Mouse (Mus musculus): ENCODE data around the gene Cox19.

Gene Cox19

GRCm38 (mm10) chr5:139327634-139328020, 23.6 kb downstream of the Cox19 start:
- DNase-seq (ENCODE audit: low read depth, low spot score): no peak

DNA sequence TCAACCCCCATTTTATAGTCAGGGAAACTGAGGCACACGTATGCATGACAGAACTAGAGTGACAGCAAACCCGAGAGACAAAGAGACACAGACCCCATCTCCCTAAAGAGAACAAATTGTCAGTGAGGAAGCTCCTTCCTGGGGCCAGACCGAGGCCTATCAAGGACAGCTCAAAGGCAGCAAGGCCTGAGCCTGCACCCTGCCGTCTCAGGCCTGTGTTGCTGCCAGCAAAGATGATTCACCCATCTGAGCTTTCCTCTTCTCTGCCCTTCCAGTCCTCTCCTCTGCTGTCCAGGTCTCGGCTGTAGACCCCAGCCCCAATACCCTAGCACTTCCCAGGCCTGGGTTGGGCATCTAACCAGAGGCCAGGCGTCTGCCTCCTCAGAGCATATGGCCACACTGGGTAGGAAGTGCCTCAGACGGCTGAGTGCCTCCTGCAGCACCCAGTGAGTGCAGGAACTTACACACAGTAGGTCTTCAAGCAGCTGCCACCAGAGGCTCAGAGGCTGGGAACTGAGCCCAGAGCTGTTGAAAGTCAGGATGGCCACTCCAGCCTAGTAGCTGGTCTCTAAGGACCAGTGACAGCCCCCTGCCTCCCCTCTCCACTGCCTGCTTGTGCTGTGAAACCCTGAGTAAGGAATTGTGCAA, 24.1 kb downstream of the Cox19 start:
- DNase-seq (ENCODE audit: low read depth, low spot score): no peak

- peak; percentile 52 for DNase-seq (ENCODE audit: low read depth, low spot score)
These were observed 25.0 kb downstream of the Cox19 start for GRCm38 (mm10) chr5:139326111-139326696.

- peak; percentile 82 for DNase-seq (ENCODE audit: low read depth, low spot score)
These were observed 25.7 kb downstream of the Cox19 start, which contains the start of gene Adap1 for GRCm38 (mm10) chr5:139325395-139325966. Gene Adap1, minus strand, starts transcription at chr5:139325622.

DNA sequence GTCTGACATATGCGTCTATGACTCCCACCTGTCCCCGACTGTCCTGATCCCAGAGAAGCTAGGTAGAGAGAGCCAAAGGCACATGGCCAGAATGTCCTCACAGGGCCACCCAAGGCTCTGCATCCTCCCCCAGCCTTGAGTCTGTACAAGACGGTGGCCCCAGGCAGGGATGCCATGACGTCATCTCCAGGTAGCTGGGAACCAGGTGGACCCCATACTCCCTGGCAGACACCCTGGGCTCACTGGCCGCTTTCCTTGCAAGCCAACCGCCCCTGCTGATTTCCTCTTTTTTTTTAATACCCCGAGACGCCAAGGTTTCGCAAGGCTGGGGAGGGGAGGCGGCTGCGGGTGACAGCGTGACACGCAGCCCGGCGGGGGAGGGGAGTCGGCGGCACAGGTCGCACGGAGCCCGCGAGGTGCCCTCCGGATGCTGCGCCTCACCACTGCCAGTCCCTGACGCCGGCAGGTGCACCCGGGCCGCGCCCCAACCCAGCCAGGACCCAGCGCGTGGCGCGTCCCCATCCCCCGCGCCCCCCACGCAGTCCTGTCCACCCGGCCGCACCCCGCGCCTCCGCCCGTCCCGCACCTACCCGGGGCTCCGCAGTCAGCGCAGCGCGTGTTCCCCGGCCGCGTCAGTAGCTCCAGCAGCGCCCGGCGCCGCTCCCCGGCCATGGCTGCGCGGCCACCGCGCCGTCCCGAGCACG, 26.4 kb downstream of the Cox19 start:
- peak; percentile 76 for DNase-seq (ENCODE audit: low read depth, low spot score)

DNA sequence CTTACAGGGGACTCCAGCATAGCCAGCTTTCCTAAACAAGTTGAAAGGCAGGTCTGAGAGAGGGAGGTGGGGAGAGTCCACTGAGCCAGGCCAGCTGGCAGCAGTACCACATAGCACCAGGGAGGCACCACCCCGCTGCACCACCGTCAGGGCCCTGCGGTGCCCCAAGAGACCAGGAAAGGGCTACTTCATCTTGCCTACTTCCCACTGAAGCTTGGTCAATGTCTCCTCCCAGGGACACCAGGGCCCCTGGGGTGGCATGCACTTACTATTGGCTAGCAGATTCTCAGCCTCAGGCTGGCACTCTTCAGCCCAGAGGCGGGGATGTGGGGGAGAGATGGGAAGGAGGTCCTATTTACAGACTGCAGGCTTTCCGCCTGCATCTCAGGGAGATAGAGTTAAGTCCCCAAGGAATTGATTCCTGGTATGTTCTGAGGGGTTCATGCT, 27.1 kb downstream of the Cox19 start:
- no peak for DNase-seq (ENCODE audit: low read depth, low spot score)

DNA sequence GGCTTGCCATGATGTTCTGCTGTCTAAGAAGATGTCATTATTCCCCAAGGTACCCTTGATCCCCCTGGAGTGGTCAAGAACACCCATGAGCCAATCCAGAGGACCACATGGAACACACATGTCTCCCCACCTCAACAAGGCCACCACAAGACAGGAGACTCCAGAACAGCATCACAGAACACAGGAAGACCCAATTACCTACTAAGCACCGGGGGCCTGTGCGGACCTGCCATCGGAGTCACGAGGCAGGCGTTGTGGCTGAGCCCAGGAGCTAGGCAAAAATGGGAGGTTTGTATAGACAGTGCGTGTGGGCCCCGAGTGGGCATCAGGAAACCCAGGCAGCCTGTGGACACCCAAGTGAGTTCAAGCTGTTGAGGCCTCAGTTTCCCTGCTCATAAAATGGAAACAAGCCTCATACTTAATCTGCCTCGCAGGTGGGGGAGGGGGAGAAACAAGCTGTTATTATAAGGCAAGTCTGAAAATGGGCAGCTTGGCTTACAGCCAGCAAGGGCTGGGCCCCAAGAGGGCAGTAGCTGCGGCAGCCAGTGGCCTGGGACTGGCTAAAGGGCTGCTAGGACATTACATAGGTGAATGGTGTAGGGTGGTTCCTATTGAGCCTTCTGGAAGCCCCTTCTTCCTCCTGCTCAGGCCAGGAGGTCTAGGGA, 27.8 kb downstream of the Cox19 start:
- DNase-seq (ENCODE audit: low read depth, low spot score): no peak

DNA sequence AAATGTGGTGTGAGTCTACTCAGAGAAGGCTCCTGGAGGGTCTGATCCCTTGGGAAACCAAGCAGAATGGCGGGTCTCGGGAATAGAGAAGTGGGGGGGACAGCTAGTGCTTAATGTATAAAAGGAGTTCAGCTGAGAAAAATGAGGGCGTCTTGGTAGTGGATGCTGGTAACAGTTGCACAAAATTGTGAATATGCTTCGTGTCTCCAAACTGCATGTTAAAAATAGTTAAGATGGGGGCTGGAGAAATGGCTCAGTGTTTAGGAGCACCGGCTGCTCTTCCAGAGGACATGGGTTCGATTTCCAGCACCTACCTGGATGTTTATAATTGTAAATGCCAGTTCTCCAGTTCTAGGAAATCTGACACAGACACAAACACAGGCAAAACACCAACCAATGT, 29.9 kb downstream of the Cox19 start:
- DNase-seq (ENCODE audit: low read depth, low spot score): no peak

- no peak for DNase-seq (ENCODE audit: low read depth, low spot score)
These were observed 30.8 kb downstream of the Cox19 start for GRCm38 (mm10) chr5:139320424-139320823.

GRCm38 (mm10) chr5:139317751-139318504, 33.3 kb downstream of the Cox19 start:
- DNase-seq (ENCODE audit: low read depth, low spot score): no peak

DNA sequence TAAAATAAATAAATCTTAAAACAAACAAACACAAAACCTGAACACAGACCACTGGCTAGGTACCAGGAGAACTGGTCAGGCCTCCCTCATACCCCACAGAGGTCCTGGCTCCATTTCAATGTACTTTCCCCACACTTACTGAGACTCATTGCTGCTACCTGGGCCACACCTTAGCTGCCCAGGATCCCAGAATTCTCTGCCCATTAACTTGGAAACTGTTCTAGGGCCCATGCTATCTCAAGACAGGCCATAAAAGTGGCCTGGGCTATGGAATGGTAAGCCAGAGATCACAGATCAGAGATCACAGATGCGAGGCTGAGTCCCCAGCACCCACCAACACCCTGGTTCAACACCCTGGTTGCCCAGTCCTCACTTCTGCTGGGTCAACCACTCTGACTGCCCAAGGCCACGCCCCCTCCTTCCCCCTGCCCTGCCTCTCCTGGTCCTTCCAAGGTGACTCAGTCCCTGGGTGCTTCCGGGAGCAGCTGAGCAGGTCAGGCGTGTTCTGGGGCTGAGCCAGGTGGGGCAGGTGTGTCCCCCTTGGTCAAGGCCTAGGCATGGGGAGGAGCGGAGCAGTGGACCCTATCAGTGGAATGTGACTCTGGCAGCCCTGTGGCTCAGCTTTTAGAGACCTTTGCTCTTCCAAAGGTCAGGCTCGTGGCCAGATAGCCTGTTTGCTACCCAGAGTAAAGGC, 34.1 kb downstream of the Cox19 start:
- DNase-seq (ENCODE audit: low read depth, low spot score): no peak

DNA sequence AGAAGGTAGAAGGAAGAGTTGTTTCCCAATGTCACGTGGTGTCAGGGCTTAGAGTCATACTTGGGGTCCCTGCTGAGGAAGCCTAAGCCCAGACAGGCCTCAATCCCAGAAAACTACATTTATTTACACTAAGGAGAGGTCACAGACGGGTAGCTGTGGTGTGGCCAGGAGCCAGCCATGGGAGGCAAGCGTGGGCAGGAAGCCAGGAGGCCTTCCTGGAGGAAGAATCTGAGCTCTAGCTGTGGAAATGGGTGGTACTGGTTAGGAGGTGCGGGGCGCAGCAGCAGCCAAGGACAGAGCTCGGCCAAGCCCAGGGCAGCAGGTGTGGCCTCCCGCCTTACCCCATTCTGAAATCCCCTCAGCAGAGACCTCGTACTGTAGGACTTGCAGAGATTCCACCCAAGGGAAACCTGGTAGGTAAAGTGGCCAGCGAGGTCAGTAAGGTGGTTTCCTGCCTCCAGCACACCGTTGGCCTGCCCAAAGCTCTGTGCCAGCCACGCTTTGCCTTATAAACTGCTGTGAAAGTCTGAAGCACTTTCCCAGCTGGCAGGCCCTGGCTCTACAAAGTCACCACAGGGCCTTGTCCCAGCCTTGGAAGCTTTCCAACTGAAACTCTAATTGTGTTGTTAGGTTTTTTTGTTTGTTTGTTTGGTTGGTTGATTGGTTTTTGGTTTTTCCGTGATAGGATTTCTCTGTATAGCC, 36.1 kb downstream of the Cox19 start:
- no peak for DNase-seq (ENCODE audit: low read depth, low spot score)

DNA sequence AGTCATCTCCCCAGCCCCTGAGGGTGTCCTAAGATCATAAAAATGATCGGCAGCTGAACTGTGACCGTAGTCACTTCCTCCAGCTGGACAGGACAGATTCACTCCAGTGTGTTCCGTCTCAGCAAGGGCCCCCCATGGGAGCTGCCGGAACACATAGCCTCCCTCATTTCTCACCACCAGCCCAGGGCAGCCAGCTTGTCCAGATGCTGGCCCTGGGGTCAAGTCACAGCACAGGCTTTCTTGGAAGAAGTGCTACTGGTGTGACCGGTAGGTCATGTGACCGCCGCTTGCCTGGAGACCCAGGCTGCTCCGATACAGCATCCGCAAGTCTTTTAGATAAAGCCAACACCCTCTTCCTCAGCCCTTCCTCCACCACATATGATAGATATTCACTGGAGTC, 37.7 kb downstream of the Cox19 start:
- no peak for DNase-seq (ENCODE audit: low read depth, low spot score)

DNA sequence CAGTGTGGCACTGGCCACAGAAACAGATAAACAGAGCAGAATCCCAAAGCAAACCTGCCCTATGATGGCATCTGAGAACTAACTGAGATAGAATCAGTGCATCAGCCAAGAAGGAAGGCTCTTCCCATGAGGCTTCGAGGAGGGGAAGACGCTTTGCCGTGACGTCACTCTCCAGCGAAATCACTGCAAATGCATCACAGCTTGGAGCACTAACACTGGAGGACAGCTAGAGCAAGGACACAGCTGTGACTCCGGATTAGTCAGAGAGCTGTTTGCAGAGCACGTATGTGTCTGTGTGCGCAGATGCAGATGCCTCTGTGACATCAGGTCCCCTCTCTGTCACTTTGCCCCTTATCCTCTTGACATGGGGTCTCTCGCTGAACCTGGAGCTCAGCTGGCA, 39.4 kb downstream of the Cox19 start:
- DNase-seq (ENCODE audit: low read depth, low spot score): no peak

- no peak for DNase-seq (ENCODE audit: low read depth, low spot score)
These were observed 40.7 kb downstream of the Cox19 start for GRCm38 (mm10) chr5:139310477-139310876.

DNA sequence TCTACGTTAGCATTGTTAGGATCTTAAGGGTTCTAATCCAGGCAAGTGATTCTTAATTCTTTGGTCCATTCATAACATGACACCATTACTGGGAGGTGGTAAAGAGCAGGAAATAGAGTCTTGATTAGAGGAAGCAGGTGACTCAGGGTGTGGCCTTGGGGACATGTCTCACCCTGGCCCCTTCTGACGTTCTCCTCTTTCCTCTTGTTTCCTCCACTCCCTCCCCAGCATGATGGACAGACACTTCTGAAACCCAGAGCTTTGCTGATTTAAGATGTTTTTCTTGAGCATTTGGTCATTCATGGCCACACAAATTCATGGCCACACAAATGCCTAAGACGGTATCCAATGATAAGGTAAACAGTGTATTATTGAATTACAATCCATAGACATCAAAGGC, 41.3 kb downstream of the Cox19 start:
- peak; percentile 40 for DNase-seq (ENCODE audit: low read depth, low spot score)

GRCm38 (mm10) chr5:139303646-139304061, 47.6 kb downstream of the Cox19 start:
- peak; percentile 87 for DNase-seq (ENCODE audit: low read depth, low spot score)

- no peak for DNase-seq (ENCODE audit: low read depth, low spot score)
These were observed 49.1 kb downstream of the Cox19 start for GRCm38 (mm10) chr5:139302101-139302500.

DNA sequence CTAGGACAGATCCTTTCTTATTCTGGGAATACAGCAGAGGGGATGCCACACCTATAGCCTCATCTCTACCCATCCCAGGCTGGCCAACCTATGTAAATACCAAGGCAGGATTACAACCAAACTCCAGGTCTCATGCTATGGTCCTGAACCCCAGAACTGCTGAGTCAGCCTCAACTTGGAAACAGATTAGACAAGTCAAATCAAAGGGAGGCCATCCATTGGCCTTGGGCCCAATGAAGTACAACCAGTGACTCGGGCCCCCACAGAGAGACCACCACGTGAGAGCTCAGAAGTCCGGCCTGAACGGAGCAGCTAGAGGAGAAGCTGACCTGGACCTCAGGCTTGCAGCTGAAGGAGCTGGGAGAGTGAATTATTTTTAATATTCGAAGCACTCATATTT, 53.5 kb downstream of the Cox19 start:
- no peak for DNase-seq (ENCODE audit: low read depth, low spot score)

DNA sequence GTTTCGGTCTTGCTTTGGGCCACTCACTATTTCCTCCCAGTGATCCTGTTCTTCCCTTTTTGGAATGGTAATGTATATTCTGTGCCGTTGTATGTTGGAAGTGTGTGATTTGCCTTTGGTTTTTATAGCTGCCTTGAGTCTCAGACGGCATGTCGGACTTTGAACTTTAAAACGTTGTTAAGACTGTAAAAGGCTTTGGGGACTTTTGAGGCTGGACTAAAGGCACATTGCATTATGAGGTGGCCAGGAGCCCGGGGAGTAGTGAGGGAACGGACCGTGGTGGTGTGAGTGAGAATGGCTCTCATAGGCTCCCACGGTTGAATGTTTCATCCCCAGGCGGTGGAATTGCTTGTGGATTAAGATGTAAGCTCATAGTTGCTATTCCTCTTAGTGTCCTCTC, 54.1 kb downstream of the Cox19 start:
- no peak for DNase-seq (ENCODE audit: low read depth, low spot score)
